Mouse (Mus musculus) lung, embryonic 15.5 days (tissue): Measurements from ENCODE around the gene Hpdl. TPM values are rescaled to one million over a fixed set of nuclear protein-coding genes. Genes with fewer than 3 reads are reported as not detected.

Experiments used
- ATAC-seq: fragments of 200-750 bp; cut with Nextera tagmentation; 2 replicates; pipeline ENCODE4 v1.8.0; 2017; ENCODE audit warnings: moderate number of reproducible peaks, borderline replicate concordance; ENCODE audit not compliant: low FRiP score, low TSS enrichment; ENCODE audit errors: extremely low read depth
- H3K27ac ChIP-seq: fragments of 300-500 bp; sonication (generic); 2 replicates; pipeline ENCODE4 v1.5.1; 2015; ENCODE audit warnings: moderate library complexity, mild to moderate bottlenecking, inconsistent platforms
- H3K27me3 ChIP-seq: fragments of 300-500 bp; sonication (generic); 2 replicates; pipeline ENCODE4 v1.6.1; 2015; ENCODE audit warnings: inconsistent platforms
- H3K36me3 ChIP-seq: fragments of 300-500 bp; sonication (generic); 2 replicates; pipeline ENCODE4 v1.6.1; 2015; ENCODE audit warnings: inconsistent platforms
- H3K4me1 ChIP-seq: fragments of 300-500 bp; sonication (generic); 2 replicates; pipeline ENCODE4 v1.6.1; 2015; ENCODE audit warnings: inconsistent platforms
- H3K4me2 ChIP-seq: fragments of 300-500 bp; sonication (generic); 2 replicates; pipeline ENCODE4 v1.6.1; 2015; ENCODE audit warnings: inconsistent platforms, mild to moderate bottlenecking, moderate library complexity
- H3K4me3 ChIP-seq: fragments of 300-500 bp; sonication (generic); 2 replicates; pipeline ENCODE4 v1.5.1; 2015; ENCODE audit warnings: mild to moderate bottlenecking, inconsistent platforms
- H3K9ac ChIP-seq: fragments of 300-500 bp; sonication (generic); 2 replicates; pipeline ENCODE4 v1.6.1; 2015; ENCODE audit warnings: inconsistent platforms
- H3K9me3 ChIP-seq: fragments of 300-500 bp; sonication (generic); 2 replicates; pipeline ENCODE4 v1.6.1; 2016; ENCODE audit warnings: inconsistent platforms
- WGBS: fragments of 180-500 bp; shearing (Covaris S2); methylation state at CpG from one replicate; pipeline ENCODE4 v1.1.7; 2015; 5-methylcytosine and 5-hydroxymethylcytosine counted together
- polyA plus RNA-seq: library from polyadenylated mRNA; unstranded; fragments of >200 nt; fragmentation: Nextera tagmentation; extraction: Ambion mirVana; gene quantifications from 2 replicates; pipeline ENCODE4 v1.2.1, GENCODE M21; 2015

Gene Hpdl
- polyA plus RNA-seq, 1 experiment from 2014 or later, result 0.71 TPM

GRCm38 (mm10) chr4:116827819-116828218 lies 6.3 kb upstream of the Hpdl start:
- no peak overlapping the region for H3K9ac ChIP-seq
- H3K4me2 ChIP-seq, result no peak overlapping the region
- no peak overlapping the region for H3K4me3 ChIP-seq
- WGBS, result 2% methylated on average over 4 of the region's 4 CpGs
- H3K36me3 ChIP-seq, result no peaks in the 10 kb centered on the region
- H3K27ac ChIP-seq, result no peak overlapping the region
- H3K27me3 ChIP-seq, result no peaks in the 10 kb centered on the region
- H3K9me3 ChIP-seq, result no peaks in the 10 kb centered on the region
- ATAC-seq, result peak; percentile 55; the same call in 1 of the 2 replicates
- H3K4me1 ChIP-seq, result peaks cover 5% of the 10 kb centered on the region; the same call in 1 of the 2 replicates

DNA sequence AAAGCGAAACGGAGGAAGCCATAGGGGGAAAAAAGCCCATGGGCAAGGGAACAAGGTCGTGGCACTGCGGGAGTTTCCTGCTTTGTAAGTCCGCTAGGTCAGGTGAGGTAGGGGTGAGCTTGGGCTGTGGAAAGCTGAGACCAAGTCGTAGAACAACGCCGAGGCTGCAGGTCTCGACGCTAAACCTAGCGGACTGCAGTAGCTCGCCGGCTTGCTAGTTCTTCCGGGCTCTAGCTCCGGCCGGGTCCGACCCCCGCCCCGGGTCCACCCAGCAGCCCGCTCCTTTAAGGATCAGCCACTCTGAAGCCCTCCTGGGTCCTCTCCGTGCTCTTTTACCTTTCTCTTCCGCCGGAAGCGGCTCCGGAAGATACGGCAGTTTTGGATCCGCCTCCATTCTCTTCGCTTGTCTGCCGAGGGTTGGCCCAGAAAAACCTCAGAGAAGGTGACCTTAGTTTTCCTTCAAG lies 3.1 kb upstream of the Hpdl start:
- under 1% methylated on average over 29 of the region's 29 CpGs for WGBS
- peak overlapping the region; percentile 58 for H3K4me3 ChIP-seq
- H3K4me2 ChIP-seq, result peak overlapping the region; percentile 83
- peaks cover 13% of the 10 kb centered on the region for H3K4me1 ChIP-seq
- H3K27ac ChIP-seq, result peak overlapping the region; percentile 34; the same call in 1 of the 2 replicates
- peaks cover 16% of the 10 kb centered on the region for H3K27me3 ChIP-seq
- H3K9ac ChIP-seq, result peak overlapping the region; percentile 69
- no peaks in the 10 kb centered on the region for H3K9me3 ChIP-seq
- no peaks in the 10 kb centered on the region for H3K36me3 ChIP-seq
- peak; percentile 15; the same call in 1 of the 2 replicates for ATAC-seq

- Histone ChIP-seq H3K9me3 (no peaks in the 10 kb centered on the region), H3K4me1 (peaks cover 13% of the 10 kb centered on the region), H3K4me2 (peak overlapping the region; percentile 96), H3K27me3 (peaks cover 20% of the 10 kb centered on the region), H3K4me3 (peak overlapping the region; percentile 54), H3K36me3 (0 out of 2 replicates have a peak, but pooled peaks cover 7% of the 10 kb centered on the region), H3K27ac (no peak overlapping the region), H3K9ac (peak overlapping the region; percentile 45)
- peak; percentile 74 for ATAC-seq
- WGBS, result under 1% methylated on average over 51 of the region's 51 CpGs
Measured at GRCm38 (mm10) chr4:116820902-116821693, 409 bp downstream of the Hpdl start.

GRCm38 (mm10) chr4:116819968-116820901 lies 1.3 kb downstream of the Hpdl start:
- Histone ChIP-seq H3K36me3 (0 out of 2 replicates have a peak, but pooled peaks cover 7% of the 10 kb centered on the region), H3K4me2 (peak overlapping the region; percentile 96), H3K9ac (peak overlapping the region; percentile 45; the same call in 1 of the 2 replicates), H3K4me3 (peak overlapping the region; percentile 54), H3K27me3 (peaks cover 20% of the 10 kb centered on the region), H3K4me1 (peaks cover 11% of the 10 kb centered on the region), H3K27ac (no peak overlapping the region), H3K9me3 (no peaks in the 10 kb centered on the region)
- ATAC-seq, result no peak
- 24% methylated on average over 32 of the region's 32 CpGs for WGBS

GRCm38 (mm10) chr4:116817486-116817885 lies 4.0 kb downstream of the Hpdl start:
- H3K36me3 ChIP-seq, result 0 out of 2 replicates have a peak, but pooled peaks cover 7% of the 10 kb centered on the region
- no peak overlapping the region for H3K4me2 ChIP-seq
- H3K27ac ChIP-seq, result no peak overlapping the region
- H3K4me1 ChIP-seq, result peaks cover 8% of the 10 kb centered on the region
- no peak overlapping the region for H3K4me3 ChIP-seq
- H3K9me3 ChIP-seq, result no peaks in the 10 kb centered on the region
- H3K9ac ChIP-seq, result no peak overlapping the region
- peaks cover 20% of the 10 kb centered on the region for H3K27me3 ChIP-seq
- no peak for ATAC-seq
- 85% methylated on average over 6 of the region's 6 CpGs for WGBS

- ATAC-seq, result no peak
- WGBS, result 87% methylated on average over 5 of the region's 5 CpGs
Measured at GRCm38 (mm10) chr4:116815276-116815675, 6.2 kb downstream of the Hpdl start.

GRCm38 (mm10) chr4:116811012-116811411 lies 10.5 kb downstream of the Hpdl start:
- Histone ChIP-seq H3K9ac (no peak overlapping the region), H3K27me3 (no peaks in the 10 kb centered on the region), H3K36me3 (no peaks in the 10 kb centered on the region), H3K9me3 (no peaks in the 10 kb centered on the region), H3K27ac (no peak overlapping the region), H3K4me2 (no peak overlapping the region), H3K4me1 (peaks cover 9% of the 10 kb centered on the region), H3K4me3 (no peak overlapping the region)
- 55% methylated on average over 3 of the region's 3 CpGs for WGBS
- no peak for ATAC-seq

More at GRCm38 (mm10) chr4:116815276-116815675, 6.2 kb downstream of the Hpdl start:
- no peak overlapping the region for H3K9ac ChIP-seq
- peaks cover 10% of the 10 kb centered on the region for H3K27me3 ChIP-seq
- no peaks in the 10 kb centered on the region for H3K4me1 ChIP-seq
- no peak overlapping the region for H3K27ac ChIP-seq
- no peak overlapping the region for H3K4me3 ChIP-seq
- H3K9me3 ChIP-seq, result no peaks in the 10 kb centered on the region
- no peak overlapping the region for H3K4me2 ChIP-seq
- H3K36me3 ChIP-seq, result 0 out of 2 replicates have a peak, but pooled peaks cover 7% of the 10 kb centered on the region

- H3K9me3 ChIP-seq, result no peaks in the 10 kb centered on the region
- peaks cover 32% of the 10 kb centered on the region for H3K36me3 ChIP-seq
- WGBS, result under 1% methylated on average over 58 of the region's 58 CpGs
- peak within 1 kb of the TSS; percentile 91 for H3K27ac ChIP-seq
- peak within 1 kb of the TSS; percentile 72 for H3K4me2 ChIP-seq
- H3K9ac ChIP-seq, result peak within 1 kb of the TSS; percentile 89
- peak; percentile 98 for ATAC-seq
- no peaks in the 10 kb centered on the region for H3K27me3 ChIP-seq
- H3K4me1 ChIP-seq, result peaks cover 10% of the 10 kb centered on the region
- peak within 1 kb of the TSS; percentile 89 for H3K4me3 ChIP-seq
Measured at GRCm38 (mm10) chr4:116807197-116808129, 14.0 kb downstream of the Hpdl start, which contains the start of the genes Toe1 and Mutyh. Gene Toe1, minus strand, starts transcription at chr4:116807640. Gene Mutyh, plus strand, starts transcription at chr4:116807723.

DNA sequence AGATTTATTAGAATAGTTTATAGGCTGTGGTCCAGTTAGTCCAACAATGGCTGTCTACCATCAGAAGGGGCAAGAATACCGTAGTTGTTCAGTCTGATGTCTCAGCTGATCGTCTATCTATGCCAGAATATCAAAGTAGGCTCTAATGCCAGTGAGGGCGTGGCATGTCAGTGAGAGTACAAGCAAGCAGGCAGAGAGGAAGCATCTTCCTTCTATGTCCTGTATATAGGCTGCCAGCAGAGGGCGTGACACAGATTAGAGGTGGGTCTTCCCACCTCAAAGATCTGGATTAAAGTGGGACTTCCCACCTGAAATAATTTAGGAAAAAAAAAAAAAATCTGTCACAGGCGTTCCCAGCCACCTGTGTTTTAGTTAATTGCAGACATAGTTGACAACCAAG lies 21.6 kb downstream of the Hpdl start:
- Histone ChIP-seq H3K4me3 (no peak overlapping the region), H3K27me3 (no peaks in the 10 kb centered on the region)
- no peak for ATAC-seq

DNA sequence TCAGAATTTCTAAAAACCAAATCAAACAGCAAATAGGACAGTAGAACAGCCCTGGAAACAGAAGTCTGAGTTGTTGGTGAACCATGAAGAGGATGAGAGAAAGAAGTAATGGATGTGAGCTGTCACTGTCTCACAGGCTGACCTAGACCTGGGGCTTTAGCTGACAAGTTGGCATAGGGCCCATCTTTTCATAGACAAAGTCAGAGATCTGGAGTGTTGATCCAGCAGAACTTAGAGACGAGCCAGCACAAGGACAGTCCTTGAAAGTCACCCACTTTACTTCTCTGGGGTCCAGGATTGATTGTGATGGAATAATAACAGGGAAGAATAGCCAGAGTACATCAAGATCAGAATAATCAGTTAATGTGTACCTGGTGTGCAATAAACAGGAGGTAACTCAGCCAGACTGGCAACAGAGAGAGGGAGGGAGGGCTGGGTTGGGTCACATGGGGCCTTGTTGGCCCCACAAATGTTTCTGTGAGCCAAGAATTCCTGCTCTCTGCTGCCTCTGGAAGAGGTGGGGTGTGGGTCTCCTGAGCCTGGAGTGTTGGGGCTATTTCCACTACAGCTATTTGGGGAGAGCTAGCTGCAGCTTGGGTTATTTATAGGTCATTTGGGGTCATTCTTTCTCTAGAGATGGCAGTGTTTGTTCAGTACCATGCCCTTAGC lies 24.9 kb downstream of the Hpdl start:
- H3K36me3 ChIP-seq, result no peaks in the 10 kb centered on the region
- WGBS, result 30% methylated on average over 1 of the region's 1 CpGs
- no peak overlapping the region for H3K4me2 ChIP-seq
- no peaks in the 10 kb centered on the region for H3K9me3 ChIP-seq
- H3K27ac ChIP-seq, result no peak overlapping the region
- ATAC-seq, result peak; percentile 46
- H3K27me3 ChIP-seq, result no peaks in the 10 kb centered on the region
- no peaks in the 10 kb centered on the region for H3K4me1 ChIP-seq
- H3K4me3 ChIP-seq, result no peak overlapping the region
- H3K9ac ChIP-seq, result no peak overlapping the region

More for the DNA sequence above, 21.6 kb downstream of the Hpdl start:
- peaks cover 32% of the 10 kb centered on the region for H3K36me3 ChIP-seq
- H3K4me1 ChIP-seq, result no peaks in the 10 kb centered on the region
- no peak overlapping the region for H3K4me2 ChIP-seq
- 42% methylated on average over 5 of the region's 5 CpGs for WGBS
- H3K9ac ChIP-seq, result no peak overlapping the region
- no peak overlapping the region for H3K27ac ChIP-seq
- H3K9me3 ChIP-seq, result no peaks in the 10 kb centered on the region
